Mouse (Mus musculus) G1E (cell line): ENCODE measurements around the gene Zzz3. TPM values are rescaled to one million over a fixed set of nuclear protein-coding genes. Genes with fewer than 3 reads are reported as not detected.

Source experiments
- ATAC-seq: 2 replicates; pipeline ENCODE4 v1.8.0; 2016; ENCODE audit warnings: mild to moderate bottlenecking; ENCODE audit not compliant: insufficient number of reproducible peaks, poor library complexity, low FRiP score, severe bottlenecking; ENCODE audit errors: extremely low read depth
- DNase-seq: peaks from one replicate; pipeline ENCODE4 v3.0.0; 2012; ENCODE audit warnings: low spot score
- H3K27me3 ChIP-seq: 2 replicates; pipeline ENCODE4 v1.6.1; 2012; ENCODE audit warnings: mild to moderate bottlenecking, low read length, inconsistent platforms; ENCODE audit not compliant: insufficient read depth
- H3K36me3 ChIP-seq: replicated peaks from 2 replicates; pipeline ENCODE3; 2012; ENCODE audit warnings: mild to moderate bottlenecking, inconsistent platforms
- H3K4me1 ChIP-seq: 2 replicates; pipeline ENCODE4 v1.6.1; 2012; ENCODE audit warnings: low read depth, low read length, inconsistent platforms, mixed read lengths; ENCODE audit not compliant: insufficient read depth
- H3K4me3 ChIP-seq: 2 replicates; pipeline ENCODE4 v1.5.1; 2012; ENCODE audit warnings: low read depth, mild to moderate bottlenecking, inconsistent platforms, low read length, moderate library complexity, mixed read lengths
- H3K9me3 ChIP-seq: replicated peaks from 2 replicates; pipeline ENCODE4 v1.6.1; 2012; ENCODE audit warnings: inconsistent platforms
- CTCF ChIP-seq: IDR thresholded peaks from 2 replicates; pipeline ENCODE4 v1.5.1; 2012; ENCODE audit warnings: low read depth, low read length, inconsistent platforms, mixed read lengths
- GATA1 ChIP-seq: IDR thresholded peaks from 2 replicates; pipeline ENCODE4 v1.6.1; 2012; ENCODE audit warnings: borderline replicate concordance, low read length, inconsistent platforms, mixed read lengths
- GATA2 ChIP-seq: IDR thresholded peaks from 2 replicates; pipeline ENCODE4 v1.6.1; 2012; ENCODE audit warnings: low read depth, low read length, inconsistent platforms, borderline replicate concordance
- POLR2AphosphoS5 ChIP-seq: IDR thresholded peaks from 2 replicates; pipeline ENCODE4 v1.6.1; 2012; ENCODE audit warnings: low read depth, low read length, inconsistent platforms; ENCODE audit not compliant: insufficient replicate concordance
- TAL1 ChIP-seq: conservative IDR thresholded peaks from 2 replicates; pipeline ENCODE4 v1.6.1; 2012; ENCODE audit warnings: low read depth, low read length, inconsistent platforms, mixed read lengths
- polyA plus RNA-seq: library from polyadenylated mRNA; stranded (reverse); fragments of >175 nt; gene quantifications from 2 replicates; pipeline ENCODE4 v1.2.3, GENCODE M21; 2012
- total RNA-seq, 2 experiments: library from RNA; stranded (forward) in 1 of 2; stranded (reverse) in 1 of 2; fragments of 200-1000 nt in 1 of 2; fragments of >200 nt in 1 of 2; fragmentation: Nextera tagmentation in 1 of 2; gene quantifications; 2 replicates each; pipeline ENCODE4 v1.2.3; 2014 to 2017

The Zzz3 gene
- total and polyA plus RNA-seq, 3 experiments, result 14.3 to 85.5 (median 64.4) TPM

GRCm38 (mm10) chr3:152460802-152461201 is 65.5 kb downstream of the Zzz3 start:
- Histone ChIP-seq H3K36me3 (peaks cover 63% of the 10 kb centered on the region), H3K27me3 (no peaks in the 10 kb centered on the region), H3K4me3 (no peak overlapping the region), H3K9me3 (no peaks in the 10 kb centered on the region), H3K4me1 (no peaks in the 10 kb centered on the region)
- DNase-seq, result no peak
- TF ChIP-seq CTCF (no peak), GATA1 (no peak), TAL1 (no peak), GATA2 (no peak), POLR2AphosphoS5 (no peak)
- no peak for ATAC-seq

- TF ChIP-seq GATA1, result no peak
- no peak for TF ChIP-seq POLR2AphosphoS5
- TF ChIP-seq TAL1, result no peak
- TF ChIP-seq CTCF, result no peak
- TF ChIP-seq GATA2, result no peak
- DNase-seq, result no peak
- Histone ChIP-seq H3K4me3 (no peak overlapping the region), H3K27me3 (no peaks in the 10 kb centered on the region), H3K4me1 (no peaks in the 10 kb centered on the region), H3K9me3 (no peaks in the 10 kb centered on the region), H3K36me3 (peaks cover 52% of the 10 kb centered on the region)
- no peak for ATAC-seq
Measured at GRCm38 (mm10) chr3:152462038-152462547, 66.8 kb downstream of the Zzz3 start.

GRCm38 (mm10) chr3:152462900-152463299 is 67.6 kb downstream of the Zzz3 start:
- no peaks in the 10 kb centered on the region for H3K9me3 ChIP-seq

GRCm38 (mm10) chr3:152464462-152464861 is 69.2 kb downstream of the Zzz3 start:
- no peaks in the 10 kb centered on the region for H3K4me1 ChIP-seq
- no peak for ATAC-seq
- no peaks in the 10 kb centered on the region for H3K9me3 ChIP-seq
- H3K27me3 ChIP-seq, result peaks cover under 1% of the 10 kb centered on the region; the same call in 1 of the 2 replicates
- H3K36me3 ChIP-seq, result peaks cover 40% of the 10 kb centered on the region
- TF ChIP-seq GATA1 (no peak), POLR2AphosphoS5 (no peak), CTCF (no peak), GATA2 (no peak), TAL1 (no peak)
- DNase-seq, result no peak
- H3K4me3 ChIP-seq, result no peak overlapping the region

More at GRCm38 (mm10) chr3:152462900-152463299, 67.6 kb downstream of the Zzz3 start:
- TF ChIP-seq CTCF (no peak), TAL1 (no peak), GATA1 (no peak), GATA2 (no peak), POLR2AphosphoS5 (no peak)
- DNase-seq (no peak), ATAC-seq (no peak)
- H3K27me3 ChIP-seq, result no peaks in the 10 kb centered on the region
- no peak overlapping the region for H3K4me3 ChIP-seq
- H3K36me3 ChIP-seq, result peaks cover 44% of the 10 kb centered on the region
- H3K4me1 ChIP-seq, result no peaks in the 10 kb centered on the region

GRCm38 (mm10) chr3:152465338-152465737 is 70.1 kb downstream of the Zzz3 start:
- ATAC-seq (no peak), DNase-seq (no peak)
- H3K9me3 ChIP-seq, result no peaks in the 10 kb centered on the region
- H3K27me3 ChIP-seq, result peaks cover 4% of the 10 kb centered on the region; the same call in 1 of the 2 replicates
- H3K4me1 ChIP-seq, result no peaks in the 10 kb centered on the region
- TF ChIP-seq GATA1 (no peak), GATA2 (no peak), POLR2AphosphoS5 (no peak), CTCF (no peak), TAL1 (no peak)
- H3K36me3 ChIP-seq, result peaks cover 34% of the 10 kb centered on the region
- no peak overlapping the region for H3K4me3 ChIP-seq

- no peaks in the 10 kb centered on the region for H3K9me3 ChIP-seq
- H3K27me3 ChIP-seq, result peaks cover 9% of the 10 kb centered on the region; the same call in 1 of the 2 replicates
- no peak overlapping the region for H3K4me3 ChIP-seq
- ATAC-seq (no peak), DNase-seq (no peak)
- TF ChIP-seq CTCF (no peak), TAL1 (no peak), GATA2 (no peak), POLR2AphosphoS5 (no peak), GATA1 (no peak)
- H3K36me3 ChIP-seq, result peaks cover 19% of the 10 kb centered on the region
- no peaks in the 10 kb centered on the region for H3K4me1 ChIP-seq
Measured at GRCm38 (mm10) chr3:152466849-152467248, 71.6 kb downstream of the Zzz3 start.
